Mouse (Mus musculus) ES-Bruce4 (cell line): ENCODE measurements around the gene Slamf8. TPM values are rescaled to one million over a fixed set of nuclear protein-coding genes. Genes with fewer than 3 reads are reported as not detected.

ENCODE experiments used
- H3K27ac ChIP-seq: 2 replicates; pipeline ENCODE4 v1.5.1; 2012; ENCODE audit warnings: low read length, inconsistent platforms; ENCODE audit not compliant: insufficient read depth
- H3K27me3 ChIP-seq: 2 replicates; pipeline ENCODE4 v1.6.1; 2012; ENCODE audit warnings: mild to moderate bottlenecking, low read length, inconsistent platforms; ENCODE audit not compliant: control insufficient read depth, poor library complexity, insufficient read depth, severe bottlenecking
- H3K36me3 ChIP-seq: 2 replicates; pipeline ENCODE4 v1.6.1; 2012; ENCODE audit warnings: inconsistent platforms, mild to moderate bottlenecking, low read length, moderate library complexity; ENCODE audit not compliant: control insufficient read depth, poor library complexity, insufficient read depth, severe bottlenecking
- H3K4me1 ChIP-seq: one replicate; pipeline ENCODE4 v1.8.1; 2011; ENCODE audit warnings: low read length; ENCODE audit not compliant: control insufficient read depth, insufficient read depth
- H3K4me3 ChIP-seq: 2 replicates; pipeline ENCODE4 v1.5.1; 2011; ENCODE audit warnings: low read depth, mild to moderate bottlenecking, low read length
- H3K9ac ChIP-seq: 2 replicates; pipeline ENCODE4 v1.6.1; 2012; ENCODE audit warnings: low read depth, mild to moderate bottlenecking, inconsistent platforms; ENCODE audit not compliant: poor library complexity, severe bottlenecking
- H3K9me3 ChIP-seq: replicated peaks from 2 replicates; pipeline ENCODE4 v1.6.1; 2012; ENCODE audit warnings: mild to moderate bottlenecking, low read length, inconsistent platforms; ENCODE audit not compliant: control insufficient read depth, poor library complexity, insufficient read depth, severe bottlenecking
- CTCF ChIP-seq: IDR thresholded peaks from one replicate; pipeline ENCODE4 v1.8.1; 2011; ENCODE audit warnings: low read depth, low read length
- EP300 ChIP-seq: IDR thresholded peaks from 2 replicates; pipeline ENCODE4 v1.6.1; 2011; ENCODE audit warnings: low read depth, low read length; ENCODE audit not compliant: insufficient read depth
- POLR2A ChIP-seq: IDR thresholded peaks from one replicate; pipeline ENCODE4 v1.8.1; 2011; ENCODE audit warnings: low read length; ENCODE audit not compliant: insufficient read depth
- polyA plus RNA-seq: library from polyadenylated mRNA; stranded (reverse); fragments of >200 nt; gene quantifications from 2 replicates; pipeline ENCODE4 v1.2.4, GENCODE M21; 2011; ENCODE audit warnings: low read depth; ENCODE audit not compliant: missing spikeins, insufficient read depth, insufficient read length

Slamf8 gene
- polyA plus RNA-seq, 1 experiment: not detected

DNA sequence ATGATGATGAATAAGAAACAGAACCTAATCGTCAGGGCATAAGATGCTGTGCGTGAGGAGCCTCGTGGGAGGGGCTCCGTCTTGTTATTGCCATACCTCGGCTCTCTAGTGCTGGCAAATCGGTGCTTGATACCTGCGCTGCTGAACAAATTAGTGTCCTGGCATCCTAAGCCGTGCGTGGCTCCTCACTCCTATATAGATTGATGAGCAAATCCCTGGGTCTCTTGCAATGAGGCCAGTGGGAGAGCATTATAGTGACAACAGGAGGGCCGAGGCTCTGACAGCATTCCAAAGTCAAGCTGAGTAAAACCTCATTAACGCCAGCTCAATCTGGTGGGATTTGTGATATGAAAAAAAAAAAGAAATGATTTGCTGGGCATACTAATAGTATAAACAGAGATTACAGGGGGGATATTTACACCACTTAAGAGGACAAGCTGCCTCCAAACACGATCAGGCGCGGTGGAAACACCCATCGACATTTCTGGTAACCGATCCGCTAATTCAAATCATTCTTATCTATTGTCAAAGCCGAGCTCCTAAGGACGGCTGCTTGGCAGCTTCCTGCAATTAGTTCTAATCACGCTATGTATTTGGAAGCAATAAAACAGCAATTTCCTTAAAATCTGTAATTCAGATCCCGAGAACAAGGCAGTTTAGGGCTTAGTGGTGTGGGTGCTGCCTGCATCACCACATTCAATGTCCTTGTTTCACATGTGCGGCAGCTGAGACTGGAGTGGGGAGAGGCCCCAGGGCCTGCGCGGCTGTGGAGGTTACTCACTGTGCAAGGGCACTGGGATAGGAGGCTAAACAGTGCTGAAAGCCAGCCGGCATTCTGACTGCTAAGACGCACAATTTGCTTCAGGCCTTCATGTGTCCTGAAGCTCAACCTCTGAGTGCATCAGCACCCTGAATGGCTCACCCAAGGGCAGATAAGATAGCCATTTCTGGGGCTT lies 4.5 kb downstream of the Slamf8 start:
- H3K4me1 ChIP-seq: no peaks in the 10 kb centered on the region
- H3K9ac ChIP-seq: no peak overlapping the region
- H3K9me3 ChIP-seq: no peaks in the 10 kb centered on the region
- no peaks in the 10 kb centered on the region for H3K27me3 ChIP-seq
- TF ChIP-seq CTCF (no peak), POLR2A (no peak)
- no peaks in the 10 kb centered on the region for H3K36me3 ChIP-seq
- no peak overlapping the region for H3K4me3 ChIP-seq
- H3K27ac ChIP-seq: no peak overlapping the region

- H3K27ac ChIP-seq: no peak overlapping the region
- H3K9ac ChIP-seq: no peak overlapping the region
- no peaks in the 10 kb centered on the region for H3K36me3 ChIP-seq
- H3K9me3 ChIP-seq: no peaks in the 10 kb centered on the region
- no peak overlapping the region for H3K4me3 ChIP-seq
- no peak for TF ChIP-seq CTCF
- TF ChIP-seq EP300: no peak
- no peak for TF ChIP-seq POLR2A
- H3K4me1 ChIP-seq: no peaks in the 10 kb centered on the region
- no peaks in the 10 kb centered on the region for H3K27me3 ChIP-seq
These were observed 5.3 kb downstream of the Slamf8 start for GRCm38 (mm10) chr1:172585026-172585425.

DNA sequence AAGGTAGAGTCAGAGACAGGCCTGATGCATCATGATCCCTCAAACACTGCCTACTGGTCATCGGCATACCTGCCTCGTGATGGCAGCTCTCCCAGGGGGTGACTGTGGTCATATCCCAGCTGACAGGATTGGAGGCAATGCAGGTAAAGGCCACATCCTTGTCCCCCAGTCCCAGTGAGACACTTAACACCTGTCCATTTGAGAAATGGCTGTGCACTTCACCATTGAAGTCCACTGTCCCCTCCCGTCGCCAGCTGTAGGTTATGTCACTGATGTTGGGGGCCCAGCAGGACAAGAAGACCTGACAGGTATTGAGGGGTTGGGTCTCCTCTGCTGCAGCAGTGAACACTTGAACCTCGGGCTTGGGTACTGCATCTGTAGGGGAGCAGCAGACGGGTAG lies 6.1 kb downstream of the Slamf8 start:
- H3K9ac ChIP-seq: no peak overlapping the region
- TF ChIP-seq POLR2A: no peak
- TF ChIP-seq CTCF: no peak
- no peak for TF ChIP-seq EP300
- no peaks in the 10 kb centered on the region for H3K9me3 ChIP-seq
- H3K4me3 ChIP-seq: no peak overlapping the region
- no peaks in the 10 kb centered on the region for H3K27me3 ChIP-seq
- no peaks in the 10 kb centered on the region for H3K36me3 ChIP-seq
- no peaks in the 10 kb centered on the region for H3K4me1 ChIP-seq
- H3K27ac ChIP-seq: no peak overlapping the region

GRCm38 (mm10) chr1:172582436-172582835 lies 7.9 kb downstream of the Slamf8 start:
- Histone ChIP-seq H3K4me3 (no peak overlapping the region), H3K9ac (no peak overlapping the region), H3K4me1 (no peaks in the 10 kb centered on the region), H3K9me3 (no peaks in the 10 kb centered on the region), H3K27ac (no peak overlapping the region), H3K36me3 (no peaks in the 10 kb centered on the region), H3K27me3 (no peaks in the 10 kb centered on the region)
- TF ChIP-seq EP300: no peak
- no peak for TF ChIP-seq CTCF
- TF ChIP-seq POLR2A: no peak

DNA sequence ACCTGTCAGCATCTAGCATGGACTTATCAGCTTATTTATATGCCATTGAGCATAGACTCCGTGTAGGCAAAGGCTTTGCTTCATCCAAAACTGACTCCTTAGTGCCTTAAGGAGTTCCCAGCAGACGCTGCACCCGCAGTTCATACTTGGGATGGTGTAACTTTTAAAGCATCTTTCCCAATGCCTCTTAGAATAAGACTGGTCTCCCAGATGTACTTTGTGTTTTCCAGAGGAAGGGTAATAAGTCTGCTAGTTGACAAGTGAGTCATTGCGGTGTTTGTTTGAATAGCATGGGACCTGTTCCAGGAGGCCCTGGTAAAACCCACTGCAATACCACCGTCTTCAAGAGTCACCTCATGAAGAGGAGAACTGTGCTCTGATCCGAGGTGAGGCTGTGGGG lies 10.3 kb downstream of the Slamf8 start:
- no peaks in the 10 kb centered on the region for H3K9me3 ChIP-seq
- H3K9ac ChIP-seq: no peak overlapping the region
- no peak for TF ChIP-seq EP300
- H3K36me3 ChIP-seq: no peaks in the 10 kb centered on the region
- H3K27me3 ChIP-seq: no peaks in the 10 kb centered on the region
- H3K4me3 ChIP-seq: no peak overlapping the region
- H3K4me1 ChIP-seq: no peaks in the 10 kb centered on the region
- H3K27ac ChIP-seq: no peak overlapping the region

DNA sequence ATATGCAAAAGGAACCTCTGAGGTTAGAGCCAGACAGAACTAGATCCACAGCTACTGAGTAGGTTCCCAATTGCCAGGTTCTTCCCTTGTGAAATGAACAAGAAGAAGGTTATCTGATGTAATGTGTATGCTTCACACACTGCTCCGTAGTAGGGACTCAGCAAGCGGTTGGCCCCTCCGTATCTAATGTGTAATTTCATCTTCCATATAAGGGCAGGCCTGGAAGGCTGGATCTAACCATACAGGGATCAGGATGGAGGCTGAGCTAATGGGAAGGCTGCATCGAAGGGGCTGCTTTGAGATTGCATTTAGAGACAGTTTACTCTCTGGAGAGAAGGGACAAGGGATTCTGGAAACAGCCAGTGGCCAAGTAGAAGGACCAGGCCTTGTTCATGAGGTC lies 22.6 kb downstream of the Slamf8 start:
- Histone ChIP-seq H3K9ac (no peak overlapping the region), H3K27me3 (no peaks in the 10 kb centered on the region), H3K4me1 (no peaks in the 10 kb centered on the region), H3K27ac (no peak overlapping the region), H3K36me3 (no peaks in the 10 kb centered on the region), H3K9me3 (no peaks in the 10 kb centered on the region), H3K4me3 (no peak overlapping the region)
- TF ChIP-seq POLR2A (no peak), CTCF (no peak), EP300 (no peak)
